Mouse (Mus musculus): ENCODE results near the gene Ddn.

- no peak for TF ChIP-seq ZNF384 (IDR thresholded peaks at IDR 0.05; ENCODE audit: low read depth, low read length)
- TF ChIP-seq HCFC1 (IDR thresholded peaks at IDR 0.05; ENCODE audit: borderline replicate concordance, insufficient read depth, low read length) = no peak
- no peak for TF ChIP-seq MAFK (IDR thresholded peaks at IDR 0.05; ENCODE audit: insufficient read depth, low read depth, low read length)
- TF ChIP-seq CHD2 (IDR thresholded peaks at IDR 0.05; ENCODE audit: low read depth, low read length) = no peak
Observed at GRCm38 (mm10) chr15:98793141-98793698, 16.1 kb downstream of the Ddn start.

Measured in ES-E14 (cell line).